Mouse (Mus musculus): Measurements from ENCODE around the gene Elovl7.

The Elovl7 gene

DNA sequence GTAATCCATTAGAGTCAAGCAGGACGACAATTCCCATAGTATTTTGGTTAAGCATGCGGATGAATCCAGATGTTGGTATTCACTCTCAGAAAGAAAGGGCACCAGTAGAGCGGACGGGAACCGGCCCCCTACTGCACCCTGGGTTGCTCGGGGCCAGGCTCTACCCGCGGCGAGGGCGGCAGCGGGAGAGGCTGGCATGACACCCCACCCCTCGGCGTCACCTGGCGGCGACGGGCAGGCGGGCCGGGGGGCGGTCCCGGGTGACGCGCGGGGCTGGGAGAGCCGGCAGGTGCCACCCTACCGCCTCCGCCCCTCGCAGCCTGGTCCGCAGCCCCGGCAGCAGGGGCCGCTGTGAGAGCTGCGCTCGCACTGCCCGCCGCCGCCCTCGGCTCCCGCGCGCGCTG is at the start of gene Elovl7:
Gene Elovl7 (plus strand): TSS at position 324 of the 404 bp plus-strand sequence.
- in situ Hi-C loops (cut with MboI; ENCODE audit: low sequenced_read_pairs), result no loop called here

- in situ Hi-C loops (cut with MboI; ENCODE audit: low sequenced_read_pairs), result loop anchor here (25.0 kb wide), 1 partner anchor 1048 kb away; no protein-coding TSS in a partner anchor
Observed at GRCm38 (mm10) chr13:108164621-108165020, 49.6 kb upstream of the Elovl7 start.

GRCm38 (mm10) chr13:108170002-108170401 is 44.2 kb upstream of the Elovl7 start:
- in situ Hi-C loops (cut with MboI; ENCODE audit: low sequenced_read_pairs), result loop anchor here (25.0 kb wide), 1 partner anchor 1042 kb away; no protein-coding TSS in a partner anchor

DNA sequence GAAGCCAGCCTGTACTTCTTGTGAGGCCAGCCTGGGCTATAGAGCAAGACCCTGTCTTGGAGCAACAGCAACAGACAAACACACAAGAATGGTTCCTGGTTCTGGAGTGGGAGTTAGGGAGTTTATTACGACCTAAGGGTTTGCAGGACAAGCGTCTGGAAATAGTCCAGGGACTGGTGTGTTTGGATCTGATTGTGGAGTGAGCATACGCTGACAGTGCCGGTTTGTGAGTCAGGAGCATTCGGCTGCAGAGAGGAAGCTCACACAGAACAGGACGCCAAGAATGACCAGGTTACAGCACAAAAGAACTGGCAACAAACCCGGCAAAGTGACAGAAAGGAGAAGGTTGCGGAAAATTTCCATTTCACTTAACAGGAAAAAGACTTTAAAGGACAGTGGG is 43.7 kb upstream of the Elovl7 start:
- in situ Hi-C loops (cut with MboI; ENCODE audit: low sequenced_read_pairs), result loop anchor here (25.0 kb wide), 1 partner anchor 1042 kb away; no protein-coding TSS in a partner anchor

- in situ Hi-C loops (cut with MboI; ENCODE audit: low sequenced_read_pairs), result no loop called here
Observed at GRCm38 (mm10) chr13:108179618-108180017, 34.6 kb upstream of the Elovl7 start.

DNA sequence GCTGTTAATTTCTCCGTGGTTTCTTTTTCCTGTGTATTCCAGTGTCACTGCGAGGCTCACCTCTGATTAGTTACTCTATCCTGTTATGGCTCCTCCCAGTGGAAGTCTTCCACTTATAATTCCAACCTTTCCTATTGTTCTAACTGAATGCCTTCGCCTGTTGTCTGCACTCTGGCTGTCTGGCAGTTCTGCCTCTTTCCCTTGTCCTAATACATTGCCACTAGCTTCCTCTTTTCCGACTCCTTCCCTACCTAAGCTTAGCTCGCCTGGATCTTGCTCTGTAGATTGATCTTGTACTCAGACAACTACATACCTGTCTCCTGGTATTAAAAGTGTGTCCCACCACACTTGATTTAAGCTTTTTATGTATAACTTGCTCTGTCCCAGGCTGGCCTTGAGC is 33.4 kb upstream of the Elovl7 start:
- in situ Hi-C loops (cut with MboI; ENCODE audit: low sequenced_read_pairs), result no loop called here

- in situ Hi-C loops (cut with MboI; ENCODE audit: low sequenced_read_pairs), result no loop called here
Observed at GRCm38 (mm10) chr13:108184743-108185255, 29.4 kb upstream of the Elovl7 start.

DNA sequence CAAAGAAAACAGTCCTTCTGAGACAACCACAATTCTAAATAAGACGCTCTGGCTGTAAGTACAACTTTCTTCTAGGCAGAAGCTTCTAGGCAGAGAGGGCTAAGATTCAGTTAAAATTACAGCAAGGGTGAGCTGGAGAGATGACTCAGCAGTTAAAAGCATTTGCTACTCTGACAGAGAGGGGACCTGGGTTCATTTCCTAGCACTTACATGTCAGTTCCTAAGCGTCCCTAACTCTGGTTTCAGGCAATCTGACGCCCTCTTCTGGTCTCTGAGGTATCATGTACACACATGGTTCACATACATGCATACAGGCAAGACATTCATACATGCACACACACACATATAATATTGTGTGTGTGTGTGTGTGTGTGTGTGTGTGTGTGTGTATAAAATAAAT is 28.7 kb upstream of the Elovl7 start:
- in situ Hi-C loops (cut with MboI; ENCODE audit: low sequenced_read_pairs), result no loop called here

DNA sequence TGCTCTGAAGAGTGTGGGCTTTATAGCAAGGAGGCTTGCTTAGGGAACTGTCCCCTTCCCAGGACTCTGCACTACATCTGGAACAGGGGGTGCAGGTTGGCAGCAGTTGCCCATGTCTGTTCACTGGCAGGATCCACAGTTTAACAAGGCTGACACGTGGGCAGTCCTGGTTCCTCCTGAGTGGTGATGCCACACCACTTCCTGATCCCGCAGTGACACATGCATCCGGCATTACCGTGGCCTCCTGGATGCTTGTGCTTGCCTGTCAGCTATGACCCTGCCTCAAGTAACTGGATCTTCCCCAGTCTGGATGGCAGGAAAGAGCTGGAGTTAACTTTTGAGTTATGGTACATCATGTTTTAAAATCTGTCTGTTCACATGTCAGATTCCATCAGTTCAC is 26.2 kb upstream of the Elovl7 start:
- in situ Hi-C loops (cut with MboI; ENCODE audit: low sequenced_read_pairs), result no loop called here

GRCm38 (mm10) chr13:108191074-108191720 is 23.0 kb upstream of the Elovl7 start:
- in situ Hi-C loops (cut with MboI; ENCODE audit: low sequenced_read_pairs), result loop anchor here (10.0 kb wide), 1 partner anchor 124 kb away; the partner anchor contains the start of gene Depdc1b

- in situ Hi-C loops (cut with MboI; ENCODE audit: low sequenced_read_pairs), result loop anchor here (10.0 kb wide), 1 partner anchor 119 kb away; the partner anchor contains the start of gene Depdc1b
Observed at GRCm38 (mm10) chr13:108195474-108195873, 18.7 kb upstream of the Elovl7 start.

- in situ Hi-C loops (cut with MboI; ENCODE audit: low sequenced_read_pairs), result no loop called here
Observed at GRCm38 (mm10) chr13:108204857-108205256, 9.3 kb upstream of the Elovl7 start.

DNA sequence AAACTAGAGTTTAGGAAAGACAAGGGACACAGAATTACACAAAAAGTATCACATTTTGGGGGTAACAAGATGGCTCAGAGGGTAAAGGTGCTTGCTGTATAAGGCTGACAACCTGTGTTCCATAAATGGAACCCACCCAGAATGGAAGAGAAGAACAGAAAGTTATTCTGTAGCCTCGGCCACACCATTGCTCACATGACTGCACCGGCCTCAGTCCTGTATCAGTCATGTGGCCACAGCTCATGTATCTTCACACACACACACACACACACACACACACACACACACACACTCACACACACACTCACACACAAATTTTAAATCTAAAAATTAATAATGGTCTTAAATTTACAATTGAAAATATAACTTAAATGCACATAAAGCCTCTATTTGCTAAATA is 6.8 kb upstream of the Elovl7 start:
- in situ Hi-C loops (cut with MboI; ENCODE audit: low sequenced_read_pairs), result no loop called here

DNA sequence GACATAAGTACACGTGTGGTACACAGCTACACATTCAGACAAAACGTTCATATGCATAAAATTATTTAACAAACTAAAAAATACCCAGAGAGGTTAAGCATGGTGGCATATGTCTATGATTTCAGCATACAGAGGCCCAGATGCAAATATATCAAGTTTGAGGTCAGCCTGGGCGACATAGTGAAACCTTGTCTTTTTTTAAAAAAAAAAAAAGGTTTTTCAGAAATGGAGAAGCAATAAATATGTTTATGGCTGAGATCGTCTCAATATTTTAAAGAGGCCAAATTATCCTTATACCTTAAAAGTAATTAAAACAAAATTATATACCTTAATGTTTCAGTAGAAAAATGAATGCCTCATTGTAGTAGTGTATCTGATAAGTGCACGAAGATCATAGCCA is 6.1 kb upstream of the Elovl7 start:
- in situ Hi-C loops (cut with MboI; ENCODE audit: low sequenced_read_pairs), result no loop called here

DNA sequence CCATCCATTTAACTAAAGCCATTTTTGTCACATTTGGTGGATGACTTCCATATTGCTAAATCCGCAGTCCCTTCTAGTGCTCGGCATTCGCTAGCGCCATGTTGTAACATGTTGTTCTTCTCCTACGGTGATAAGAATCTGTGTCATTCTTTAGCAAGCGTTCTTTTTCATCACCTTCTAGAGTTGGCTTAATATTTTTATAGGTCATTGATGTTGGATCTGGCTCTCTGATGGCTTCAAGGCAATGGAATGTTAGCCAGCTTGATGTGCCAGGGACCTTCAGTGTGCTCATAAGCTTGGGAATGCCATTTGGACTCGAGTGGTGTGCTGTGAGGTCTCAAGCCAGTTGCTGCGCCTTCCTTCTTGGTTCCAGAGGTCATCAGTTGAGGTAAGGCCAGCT is 3.2 kb upstream of the Elovl7 start:
- in situ Hi-C loops (cut with MboI; ENCODE audit: low sequenced_read_pairs), result no loop called here

DNA sequence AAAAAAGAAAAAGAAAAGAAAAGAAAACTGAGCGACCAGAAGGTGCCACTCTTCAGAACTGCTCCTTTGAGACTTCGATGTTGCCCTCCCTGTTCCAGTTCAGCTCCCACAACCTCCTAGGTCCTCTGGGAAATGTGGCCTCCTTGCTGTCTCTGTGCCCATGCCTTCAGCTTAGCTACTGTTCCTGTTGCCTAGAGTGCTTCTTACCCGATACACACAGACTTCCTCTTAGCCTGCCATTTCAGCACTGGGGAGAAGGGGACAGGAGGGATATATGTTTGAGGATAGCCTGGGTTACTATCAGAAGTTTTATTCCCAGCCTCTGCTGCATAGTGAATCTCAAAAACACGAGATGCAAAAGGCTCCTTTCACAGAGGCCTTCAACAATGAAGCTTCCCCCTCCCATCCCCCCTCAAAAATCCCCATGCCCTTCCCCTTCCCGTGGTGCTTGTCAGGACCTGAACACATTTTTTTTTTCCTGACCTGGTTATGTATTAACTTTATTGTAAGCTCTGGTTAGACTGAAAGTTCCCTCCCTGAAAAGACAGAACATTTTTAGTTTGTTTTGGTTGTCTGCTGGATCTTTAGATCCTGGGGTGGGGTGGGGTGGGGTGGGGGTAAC is 1.7 kb upstream of the Elovl7 start:
- in situ Hi-C loops (cut with MboI; ENCODE audit: low sequenced_read_pairs), result no loop called here

DNA sequence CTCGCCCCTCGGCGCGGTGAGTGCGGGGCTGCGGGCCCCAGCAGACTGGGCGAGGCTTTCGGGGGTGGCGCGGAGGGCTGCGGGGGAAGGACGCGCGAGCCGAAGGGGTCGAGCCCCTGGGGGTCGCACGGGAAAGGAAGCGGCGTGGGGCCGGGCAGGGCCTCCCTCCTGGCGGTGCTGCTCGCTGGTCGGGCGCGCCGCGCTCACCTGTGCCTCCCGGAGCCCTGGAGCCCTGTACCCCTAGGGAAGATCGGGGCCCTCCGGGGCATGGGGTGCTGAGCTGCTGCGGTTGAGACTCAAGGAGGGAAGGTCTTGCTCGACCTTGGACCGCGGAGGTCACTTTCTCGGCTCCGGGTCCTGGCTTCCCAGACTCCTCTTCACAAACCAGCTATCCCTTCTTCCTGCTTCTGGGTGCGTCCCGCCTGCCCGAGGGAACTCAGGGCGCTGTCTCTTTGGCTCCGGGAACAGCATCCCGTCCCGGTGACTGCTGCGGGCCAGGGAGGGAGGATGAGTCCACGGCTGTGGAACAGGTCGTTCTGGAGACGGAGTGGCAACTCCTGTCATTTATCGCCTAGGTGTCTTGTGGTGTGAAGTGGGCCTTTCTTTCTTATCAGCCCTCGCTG is 392 bp downstream of the Elovl7 start:
- in situ Hi-C loops (cut with MboI; ENCODE audit: low sequenced_read_pairs), result no loop called here

- in situ Hi-C loops (cut with MboI; ENCODE audit: low sequenced_read_pairs), result no loop called here
Observed at GRCm38 (mm10) chr13:108215231-108215780, 1.1 kb downstream of the Elovl7 start.

DNA sequence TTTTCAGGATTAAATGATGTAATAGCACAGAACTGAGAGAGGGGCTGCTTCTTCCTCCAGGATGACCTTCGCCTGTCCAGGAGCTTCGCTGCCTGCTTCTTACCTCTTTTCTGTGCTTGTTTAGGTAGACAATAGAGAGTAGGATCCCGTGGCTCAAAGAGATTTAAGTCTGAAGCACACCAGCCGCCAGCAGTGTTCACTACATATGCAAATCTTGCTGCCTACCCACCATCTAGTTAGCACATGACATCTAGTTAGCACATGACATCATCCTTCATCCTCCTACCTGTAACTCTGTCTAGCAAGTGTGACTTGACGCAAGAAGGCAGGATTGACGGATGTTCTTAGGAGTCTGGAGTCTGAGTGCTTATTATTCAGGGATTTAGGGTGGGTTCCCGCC is 5.6 kb downstream of the Elovl7 start:
- in situ Hi-C loops (cut with MboI; ENCODE audit: low sequenced_read_pairs), result no loop called here

DNA sequence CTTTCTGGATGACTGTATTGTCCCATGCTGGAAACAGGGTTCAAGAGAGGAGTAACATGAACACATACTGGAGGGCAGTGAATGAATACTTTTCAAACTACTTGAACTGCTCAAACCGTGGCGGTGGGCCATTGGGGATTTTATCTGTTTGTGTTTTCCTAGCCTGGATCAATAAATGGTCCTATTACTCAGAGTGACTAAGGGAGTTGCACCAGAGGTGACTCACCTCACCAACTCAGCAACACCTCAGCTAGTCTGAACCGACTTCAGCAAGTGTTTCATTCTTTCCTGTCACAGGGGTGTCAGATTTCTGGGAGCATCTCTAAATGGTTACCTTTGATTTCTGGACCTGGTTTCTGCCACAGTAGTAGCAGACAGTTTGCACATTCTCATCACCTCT is 15.0 kb downstream of the Elovl7 start:
- in situ Hi-C loops (cut with MboI; ENCODE audit: low sequenced_read_pairs), result no loop called here

DNA sequence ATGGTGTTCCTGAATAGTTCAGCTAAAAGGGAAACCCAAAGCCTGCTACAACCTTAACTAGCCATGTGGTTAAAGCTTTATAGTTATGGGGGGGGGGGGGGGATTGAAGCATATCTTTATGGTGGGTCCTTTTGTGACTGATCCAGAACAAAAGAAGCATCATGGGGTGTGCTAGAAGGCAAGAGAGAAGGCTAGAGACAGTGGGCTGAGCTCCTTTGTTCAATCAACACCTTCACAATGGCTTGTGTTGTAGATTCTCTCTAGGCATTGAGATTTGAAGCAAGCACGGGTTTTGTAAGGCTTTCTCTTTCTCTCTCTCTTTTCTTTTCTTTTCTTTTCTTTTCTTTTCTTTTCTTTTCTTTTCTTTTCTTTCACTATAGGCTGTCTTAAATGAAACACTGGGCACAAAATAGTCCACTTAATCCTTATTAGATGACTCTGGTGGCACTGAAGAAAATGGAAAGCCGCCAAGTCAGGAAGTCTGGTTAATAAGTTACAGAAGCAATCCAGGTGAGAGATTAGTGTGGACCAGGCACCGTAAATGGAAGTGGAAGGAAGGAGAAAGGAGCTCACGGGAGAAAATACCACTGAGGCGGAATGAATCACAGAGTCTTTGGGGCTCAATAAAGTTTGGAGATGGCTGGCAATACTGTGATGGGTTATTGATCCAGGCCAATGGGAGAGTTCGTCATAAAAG is 15.6 kb downstream of the Elovl7 start:
- in situ Hi-C loops (cut with MboI; ENCODE audit: low sequenced_read_pairs), result no loop called here
